Mouse (Mus musculus): Measurements from ENCODE around the gene Cfap74. TPM values are rescaled to one million over a fixed set of nuclear protein-coding genes. Genes with fewer than 3 reads are reported as not detected.

The Cfap74 gene
- polyA plus RNA-seq, 1 experiment, result 10.1 TPM

DNA sequence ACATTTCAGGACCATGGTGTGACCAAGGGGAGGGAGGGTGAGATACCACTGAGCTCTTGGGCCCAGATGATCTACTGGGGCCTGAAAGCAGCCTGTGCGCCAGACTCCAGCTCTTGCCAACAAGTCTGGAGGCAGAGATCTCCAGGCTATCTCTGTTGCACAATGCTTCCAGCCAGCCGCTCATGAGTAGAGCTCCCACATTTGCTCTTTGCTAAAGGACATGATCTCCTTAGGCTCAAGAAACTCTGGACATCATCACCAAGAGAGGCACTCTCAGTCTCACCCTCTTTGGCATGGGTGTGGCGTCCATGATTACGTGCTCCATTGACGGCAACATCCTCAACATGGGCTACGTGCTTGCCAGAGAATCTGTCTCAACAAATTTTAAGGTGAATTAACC is 54.6 kb downstream of the Cfap74 start:
- no peak for TF ChIP-seq POLR2A (IDR thresholded peaks at IDR 0.05; ENCODE audit: borderline replicate concordance, extremely low read depth, low read depth, low read length)
- no peak for TF ChIP-seq CTCF (IDR thresholded peaks at IDR 0.05; ENCODE audit: insufficient read depth, low read length)
- WGBS, result 72% methylated on average over 6 of the region's 6 CpGs
- no peak overlapping the region for H3K4me3 ChIP-seq (replicated peaks; ENCODE audit: extremely low read depth, low read depth, low read length)
- H3K4me1 ChIP-seq (ENCODE audit: control insufficient read depth, insufficient read depth, low read length), result no peaks in the 10 kb centered on the region
- no peak for DNase-seq

DNA sequence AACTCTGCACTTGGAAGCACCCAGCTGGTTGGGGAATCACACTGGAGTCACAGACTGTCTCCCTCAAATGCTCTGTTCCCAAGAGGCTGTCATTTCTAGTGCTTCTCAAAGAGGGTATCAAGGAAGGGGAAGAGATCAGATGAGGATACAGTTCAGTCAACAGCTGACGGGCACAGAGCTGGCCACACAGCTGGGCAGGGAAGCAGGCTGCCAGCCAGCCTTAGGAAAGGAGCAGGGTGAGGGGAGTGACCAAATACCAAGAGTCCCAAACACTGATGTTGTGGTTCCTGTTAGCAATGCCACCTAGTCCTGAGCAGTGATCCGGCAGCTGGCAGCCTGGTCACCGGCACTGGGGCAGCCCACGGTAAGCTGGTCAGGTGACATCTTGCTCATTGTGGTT is 55.1 kb downstream of the Cfap74 start:
- DNase-seq, result no peak
- no peak overlapping the region for H3K4me3 ChIP-seq (replicated peaks; ENCODE audit: extremely low read depth, low read depth, low read length)
- 80% methylated on average over 4 of the region's 4 CpGs for WGBS
- no peak for TF ChIP-seq POLR2A (IDR thresholded peaks at IDR 0.05; ENCODE audit: borderline replicate concordance, extremely low read depth, low read depth, low read length)
- TF ChIP-seq CTCF (IDR thresholded peaks at IDR 0.05; ENCODE audit: insufficient read depth, low read length), result no peak
- H3K4me1 ChIP-seq (ENCODE audit: control insufficient read depth, insufficient read depth, low read length), result peaks cover 1% of the 10 kb centered on the region; the same call in 1 of the 2 replicates

DNA sequence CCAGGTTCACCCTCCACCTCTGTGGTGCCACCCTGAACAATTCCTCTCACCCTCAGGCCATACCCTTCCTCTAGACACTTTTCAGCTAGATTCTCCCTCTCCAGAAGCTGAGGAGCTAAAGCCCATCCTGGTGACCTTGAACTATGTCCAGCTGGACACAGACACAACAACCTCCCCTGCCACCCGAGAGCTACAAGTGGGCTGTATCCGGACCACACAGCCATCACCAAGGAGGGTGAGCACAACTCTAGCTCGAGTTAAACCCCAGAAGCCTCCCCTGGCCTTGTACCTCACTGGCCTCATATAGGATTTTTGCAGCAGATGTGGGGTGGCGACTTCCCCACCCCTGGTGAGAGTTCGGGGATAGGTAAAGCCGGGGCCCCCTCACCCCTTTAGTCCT is 56.6 kb downstream of the Cfap74 start:
- WGBS, result 74% methylated on average over 6 of the region's 6 CpGs
- no peak overlapping the region for H3K4me3 ChIP-seq (replicated peaks; ENCODE audit: extremely low read depth, low read depth, low read length)
- TF ChIP-seq POLR2A (IDR thresholded peaks at IDR 0.05; ENCODE audit: borderline replicate concordance, extremely low read depth, low read depth, low read length), result no peak
- TF ChIP-seq CTCF (IDR thresholded peaks at IDR 0.05; ENCODE audit: insufficient read depth, low read length), result no peak
- no peak for DNase-seq
- peaks cover 6% of the 10 kb centered on the region; the same call in 1 of the 2 replicates for H3K4me1 ChIP-seq (ENCODE audit: control insufficient read depth, insufficient read depth, low read length)

DNA sequence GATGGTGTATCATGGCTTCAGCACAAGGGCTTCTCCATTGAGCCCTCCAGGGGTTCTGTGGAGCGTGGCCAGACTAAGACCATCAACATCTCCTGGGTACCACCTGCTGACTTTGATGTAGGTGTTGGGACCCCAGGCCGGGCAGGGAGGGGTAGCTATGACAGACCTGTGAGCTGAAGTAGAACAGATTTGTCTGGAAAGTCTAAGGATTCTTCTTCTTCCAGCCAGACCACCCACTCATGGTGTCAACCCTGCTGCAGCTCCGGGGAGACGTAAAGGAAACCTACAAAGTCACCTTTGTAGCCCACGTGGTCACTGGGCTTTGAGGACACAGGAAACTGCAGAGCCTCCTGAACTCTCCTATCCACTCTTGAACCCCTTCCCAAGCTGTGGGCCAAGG is 57.1 kb downstream of the Cfap74 start:
- 84% methylated on average over 5 of the region's 5 CpGs for WGBS
- TF ChIP-seq CTCF (IDR thresholded peaks at IDR 0.05; ENCODE audit: insufficient read depth, low read length) (no peak), POLR2A (IDR thresholded peaks at IDR 0.05; ENCODE audit: borderline replicate concordance, extremely low read depth, low read depth, low read length) (no peak)
- no peak for DNase-seq
- Histone ChIP-seq H3K4me3 (replicated peaks; ENCODE audit: extremely low read depth, low read depth, low read length) (no peak overlapping the region), H3K4me1 (ENCODE audit: control insufficient read depth, insufficient read depth, low read length) (peaks cover 6% of the 10 kb centered on the region; the same call in 1 of the 2 replicates)

DNA sequence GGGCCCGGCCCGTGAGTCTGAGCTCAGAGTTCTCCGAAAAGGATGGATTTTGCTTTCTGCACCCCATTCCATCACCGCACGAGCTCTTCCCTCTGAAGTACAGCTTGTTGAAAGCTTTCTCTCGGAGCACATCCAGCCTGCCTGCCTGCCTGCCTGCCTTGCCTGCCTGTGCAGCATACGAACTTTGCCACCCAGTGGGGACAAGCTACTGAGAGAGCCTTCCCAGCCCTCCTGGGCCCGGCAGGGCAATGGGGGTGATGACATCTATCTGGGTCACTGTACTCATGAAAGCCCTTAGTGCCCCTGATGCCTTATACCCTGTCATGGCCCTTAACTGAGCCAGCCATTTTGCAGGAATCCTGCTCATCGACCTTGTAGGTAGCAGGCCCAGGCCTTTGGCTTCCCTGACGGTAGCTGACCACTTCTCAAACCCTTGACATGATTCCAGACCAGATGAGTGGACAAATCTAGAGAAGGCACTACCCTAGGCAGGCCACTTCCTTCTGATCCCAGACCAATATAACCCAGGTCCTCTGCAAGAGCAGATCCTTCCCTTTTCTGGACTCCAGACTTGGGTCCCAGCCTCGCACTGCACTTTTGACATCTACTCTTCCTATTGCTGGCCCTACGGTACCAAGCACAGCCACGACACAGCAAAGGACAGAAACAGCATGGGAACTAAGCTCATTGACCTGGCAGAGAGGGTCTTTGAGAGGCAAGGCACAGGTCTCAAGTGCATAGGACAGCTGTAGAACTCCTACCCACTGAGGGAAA is 58.4 kb downstream of the Cfap74 start:
- 79% methylated on average over 13 of the region's 13 CpGs for WGBS
- no peak for TF ChIP-seq CTCF (IDR thresholded peaks at IDR 0.05; ENCODE audit: insufficient read depth, low read length)
- no peak for TF ChIP-seq POLR2A (IDR thresholded peaks at IDR 0.05; ENCODE audit: borderline replicate concordance, extremely low read depth, low read depth, low read length)
- no peak for DNase-seq
- no peak overlapping the region for H3K4me3 ChIP-seq (replicated peaks; ENCODE audit: extremely low read depth, low read depth, low read length)
- H3K4me1 ChIP-seq (ENCODE audit: control insufficient read depth, insufficient read depth, low read length), result peaks cover 6% of the 10 kb centered on the region; the same call in 1 of the 2 replicates

DNA sequence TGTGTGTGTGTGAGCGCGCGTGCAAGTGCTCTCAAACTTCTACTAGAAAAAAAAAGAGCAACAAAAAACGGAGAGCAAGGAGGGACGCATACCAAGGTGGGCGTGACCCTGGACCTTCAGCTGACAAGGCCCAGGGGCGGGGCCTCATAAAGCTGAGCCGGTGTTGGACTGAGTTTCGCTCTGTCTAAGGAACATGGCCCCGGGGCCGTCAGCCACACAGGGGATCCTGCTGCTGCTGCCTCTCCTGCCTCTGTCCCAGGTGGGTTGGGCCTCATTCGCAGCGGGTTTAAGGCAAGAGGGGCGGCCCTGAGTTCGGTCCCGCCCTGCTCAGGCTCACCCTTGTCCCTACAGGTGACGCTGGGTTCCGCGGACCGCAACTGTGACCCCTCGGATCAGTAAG is 60.0 kb downstream of the Cfap74 start, which contains the start of gene Tmem52:
Tmem52 (plus strand) TSS at position 163 of the 400 bp plus-strand sequence.
- TF ChIP-seq CTCF (IDR thresholded peaks at IDR 0.05; ENCODE audit: insufficient read depth, low read length), result no peak
- TF ChIP-seq POLR2A (IDR thresholded peaks at IDR 0.05; ENCODE audit: borderline replicate concordance, extremely low read depth, low read depth, low read length), result no peak
- 10% methylated on average over 21 of the region's 21 CpGs for WGBS
- peaks cover 6% of the 10 kb centered on the region; the same call in 1 of the 2 replicates for H3K4me1 ChIP-seq (ENCODE audit: control insufficient read depth, insufficient read depth, low read length)
- DNase-seq, result peak; percentile 40
- H3K4me3 ChIP-seq (replicated peaks; ENCODE audit: extremely low read depth, low read depth, low read length), result peak within 1 kb of the TSS; percentile 53

DNA sequence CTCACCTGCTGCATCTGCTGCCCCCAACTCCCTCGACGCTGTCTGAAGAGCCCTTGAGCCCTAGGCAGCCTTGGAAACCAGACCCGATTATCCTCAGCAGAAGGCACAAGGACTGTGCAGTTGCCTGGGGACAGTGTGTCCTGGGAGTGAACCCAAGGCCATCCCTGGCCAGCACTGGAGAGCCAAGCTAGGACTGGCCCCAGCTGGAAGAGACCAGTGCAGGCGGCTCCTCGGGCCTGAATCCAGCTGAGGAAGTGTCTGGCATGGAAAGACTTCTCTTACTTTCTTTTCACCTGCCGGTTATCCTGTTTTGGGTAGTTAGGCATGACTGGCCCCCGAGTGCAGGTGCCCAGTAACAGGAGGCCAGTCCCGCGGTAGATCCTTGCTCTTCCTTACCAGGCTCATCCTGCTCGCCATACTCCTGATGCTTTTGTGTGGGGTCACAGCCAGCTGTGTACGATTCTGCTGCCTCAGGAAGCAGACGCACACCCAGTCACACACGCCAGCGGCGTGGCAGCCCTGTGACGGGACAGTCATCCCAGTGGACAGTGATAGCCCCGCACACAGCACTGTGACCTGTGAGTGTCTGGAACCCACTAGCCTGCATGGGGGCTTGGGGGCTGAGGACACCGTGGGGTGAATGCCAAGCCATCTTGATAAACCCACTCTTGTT is 60.7 kb downstream of the Cfap74 start:
- Histone ChIP-seq H3K4me1 (ENCODE audit: control insufficient read depth, insufficient read depth, low read length) (peaks cover 6% of the 10 kb centered on the region; the same call in 1 of the 2 replicates), H3K4me3 (replicated peaks; ENCODE audit: extremely low read depth, low read depth, low read length) (peak overlapping the region; percentile 2)
- WGBS, result 63% methylated on average over 18 of the region's 18 CpGs
- no peak for DNase-seq
- no peak for TF ChIP-seq POLR2A (IDR thresholded peaks at IDR 0.05; ENCODE audit: borderline replicate concordance, extremely low read depth, low read depth, low read length)
- TF ChIP-seq CTCF (IDR thresholded peaks at IDR 0.05; ENCODE audit: insufficient read depth, low read length), result no peak

DNA sequence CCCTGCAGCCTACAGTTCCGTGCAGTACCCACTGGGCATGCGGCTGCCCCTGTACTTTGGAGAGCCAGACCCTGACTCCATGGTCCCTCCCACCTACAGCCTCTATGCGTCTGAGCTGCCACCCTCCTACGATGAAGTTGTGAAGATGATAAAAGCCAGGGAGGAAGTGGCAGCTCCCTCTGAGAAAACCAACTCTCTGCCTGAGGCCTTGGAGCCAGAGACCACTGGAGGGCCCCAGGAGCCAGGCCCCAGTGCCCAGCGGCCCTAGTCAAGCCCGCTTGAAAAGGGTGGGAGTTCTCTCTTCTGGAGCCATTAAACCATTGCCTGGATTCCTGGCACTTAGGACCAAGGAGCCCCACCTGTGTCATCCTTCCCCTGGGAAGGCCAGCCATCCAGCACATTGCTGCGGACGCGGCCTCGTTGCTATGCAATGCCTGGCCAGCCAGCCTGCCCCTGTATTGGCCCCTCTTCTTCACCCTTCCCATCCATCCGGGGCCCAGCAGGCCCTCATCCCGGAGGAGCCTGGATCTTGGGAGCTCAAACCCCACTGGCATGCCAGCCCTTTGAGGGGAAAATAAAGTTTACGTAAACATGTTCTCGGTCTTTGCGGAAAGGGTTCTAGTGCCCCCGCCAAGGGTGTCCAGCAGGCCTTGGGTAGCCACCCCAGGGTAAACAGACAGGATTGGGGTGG is 61.4 kb downstream of the Cfap74 start:
- 82% methylated on average over 16 of the region's 16 CpGs for WGBS
- DNase-seq, result no peak
- Histone ChIP-seq H3K4me1 (ENCODE audit: control insufficient read depth, insufficient read depth, low read length) (peaks cover 6% of the 10 kb centered on the region; the same call in 1 of the 2 replicates), H3K4me3 (replicated peaks; ENCODE audit: extremely low read depth, low read depth, low read length) (no peak overlapping the region)
- TF ChIP-seq CTCF (IDR thresholded peaks at IDR 0.05; ENCODE audit: insufficient read depth, low read length) (no peak), POLR2A (IDR thresholded peaks at IDR 0.05; ENCODE audit: borderline replicate concordance, extremely low read depth, low read depth, low read length) (no peak)

DNA sequence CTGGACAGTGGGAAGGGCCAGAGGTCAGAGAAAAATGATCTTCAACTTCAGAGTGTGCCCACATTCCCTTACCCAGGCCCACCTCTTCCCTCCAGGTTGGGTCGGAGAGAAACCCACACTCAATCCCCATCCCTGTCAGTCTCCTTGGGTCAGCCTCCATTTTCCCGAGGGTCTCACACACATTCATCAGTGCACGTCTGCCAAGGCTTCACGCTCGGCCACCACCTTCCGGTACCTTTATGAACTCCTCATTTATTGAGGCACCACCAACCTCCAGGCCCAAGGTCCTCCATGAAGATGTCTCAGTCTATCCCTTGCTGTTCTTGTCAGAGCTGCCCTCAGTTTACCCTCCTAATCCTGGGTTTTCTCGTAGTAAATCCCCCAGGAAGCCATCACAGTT is 62.0 kb downstream of the Cfap74 start:
- Histone ChIP-seq H3K4me1 (ENCODE audit: control insufficient read depth, insufficient read depth, low read length) (peaks cover 6% of the 10 kb centered on the region; the same call in 1 of the 2 replicates), H3K4me3 (replicated peaks; ENCODE audit: extremely low read depth, low read depth, low read length) (no peak overlapping the region)
- no peak for TF ChIP-seq POLR2A (IDR thresholded peaks at IDR 0.05; ENCODE audit: borderline replicate concordance, extremely low read depth, low read depth, low read length)
- 88% methylated on average over 7 of the region's 7 CpGs for WGBS
- DNase-seq, result no peak

Data from lung, adult 2 months (tissue).